Mouse (Mus musculus) cerebellum, adult 8-10 months (tissue): ENCODE data around the gene Glyat.
A peak's percentile ranks its signal among the peaks of the same experiment; 100 is the strongest.
"Not testable (repeated sequence)": the region's sequence is repeated elsewhere in the genome, so short reads cannot be mapped to it uniquely, and the experiment has no call there.

ENCODE experiments used
- DNase-seq: peaks from one replicate; pipeline ENCODE4 v3.0.0; 2022

Glyat gene

DNA sequence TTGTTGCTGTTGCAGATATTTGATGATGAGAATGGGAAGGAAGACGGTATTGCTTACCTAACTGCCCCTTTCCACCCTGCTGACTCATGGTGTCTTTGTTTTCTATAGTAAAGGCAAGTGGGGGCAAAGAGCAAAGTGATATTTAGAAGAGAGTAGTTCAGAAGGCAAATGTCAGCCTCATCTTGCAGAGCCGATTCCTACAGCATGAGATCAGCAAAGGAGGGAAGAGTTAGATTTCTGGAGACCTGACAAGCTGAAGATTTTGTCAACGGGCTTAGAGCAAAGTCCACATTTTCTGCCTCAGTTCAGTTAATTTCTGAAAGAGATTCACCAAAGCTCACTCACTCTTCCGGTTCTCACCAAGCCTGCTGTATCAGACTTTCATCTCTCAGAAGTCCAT, at the start of gene Glyat:
Gene Glyat, plus strand, starts transcription at position 133 of the 400 bp plus-strand sequence.
- no peak for DNase-seq

GRCm38 (mm10) chr19:12585310-12585709, 47.8 kb upstream of the Glyat start:
- no peak for DNase-seq

DNA sequence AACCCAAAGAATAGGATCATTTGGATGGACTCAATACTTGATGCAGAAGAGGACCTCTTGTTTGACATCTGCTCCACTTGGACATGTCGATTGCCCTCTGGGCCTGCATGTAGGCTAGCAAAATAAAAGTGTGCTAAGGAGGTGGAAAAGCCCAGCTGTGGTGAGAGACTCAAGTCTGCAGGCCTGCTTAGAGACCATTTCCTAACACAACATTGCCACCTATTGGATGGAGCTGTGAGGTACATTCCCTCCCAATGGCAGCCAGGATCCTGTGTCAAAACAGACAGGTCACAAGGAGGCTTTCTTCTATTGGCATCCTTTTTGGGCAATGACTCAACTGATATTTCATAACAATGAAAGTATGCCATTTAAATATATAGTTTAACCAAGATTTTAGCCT, 41.2 kb upstream of the Glyat start:
- DNase-seq: peak; percentile 50

DNA sequence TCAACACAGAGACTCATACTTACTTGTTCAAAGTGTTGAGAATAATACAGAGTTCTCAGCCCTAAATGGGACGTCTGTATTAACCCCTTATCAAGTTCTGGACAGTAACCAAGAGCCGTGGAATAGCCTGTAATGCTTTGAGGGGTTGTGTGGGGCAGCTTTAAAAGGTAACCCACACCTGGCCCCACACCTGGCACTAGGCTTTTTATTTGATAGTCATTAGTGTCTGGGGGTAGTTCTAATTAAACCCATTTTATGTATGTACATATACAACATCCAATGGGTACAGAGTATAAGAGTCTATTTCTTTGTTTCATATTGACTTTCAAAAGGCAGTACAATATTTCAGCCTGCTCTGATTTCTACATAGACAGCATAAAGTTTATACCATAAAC, 38.0 kb upstream of the Glyat start:
- DNase-seq: no peak

- DNase-seq: peak; percentile 44
These were observed 37.4 kb upstream of the Glyat start for GRCm38 (mm10) chr19:12595530-12596289.

DNA sequence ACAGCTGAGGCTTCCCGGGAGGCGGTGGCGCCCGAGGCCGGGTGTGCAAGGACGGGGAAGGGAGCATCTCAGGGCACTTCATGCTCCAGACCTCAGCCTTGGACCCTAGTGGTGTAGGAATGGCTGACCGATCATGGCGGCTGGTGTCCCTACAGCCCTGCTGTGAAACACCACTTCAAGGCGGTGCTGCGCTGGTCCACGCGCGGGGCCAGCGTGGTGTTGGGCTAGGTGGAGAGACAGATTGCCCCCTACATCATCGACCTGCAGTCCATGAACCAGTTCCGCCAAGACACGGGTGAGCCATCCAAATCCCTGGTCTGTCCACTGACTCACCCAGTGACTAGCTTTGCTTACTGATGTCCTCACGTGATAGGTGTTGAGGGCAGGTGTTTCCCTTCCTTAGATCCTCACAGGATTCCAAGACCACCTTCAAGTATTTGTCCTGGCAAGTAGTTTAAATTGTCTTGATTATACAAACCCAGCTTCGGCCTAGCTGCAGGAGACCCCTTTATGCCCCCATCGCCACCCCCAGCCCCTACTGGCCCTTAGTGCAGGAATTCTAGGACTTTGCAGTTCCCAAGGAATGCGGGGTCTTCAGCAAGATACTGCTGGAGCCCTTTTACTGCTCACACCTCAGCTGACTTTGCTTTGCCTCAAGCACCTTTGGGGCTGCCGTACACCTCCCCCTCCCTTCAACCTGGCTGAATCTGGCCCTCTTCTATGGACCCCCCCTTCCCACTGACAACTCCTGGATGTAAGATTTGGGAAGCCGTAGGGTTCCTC, 36.6 kb upstream of the Glyat start:
- DNase-seq: peak; percentile 17

GRCm38 (mm10) chr19:12597073-12597405, 36.1 kb upstream of the Glyat start:
- no peak for DNase-seq

DNA sequence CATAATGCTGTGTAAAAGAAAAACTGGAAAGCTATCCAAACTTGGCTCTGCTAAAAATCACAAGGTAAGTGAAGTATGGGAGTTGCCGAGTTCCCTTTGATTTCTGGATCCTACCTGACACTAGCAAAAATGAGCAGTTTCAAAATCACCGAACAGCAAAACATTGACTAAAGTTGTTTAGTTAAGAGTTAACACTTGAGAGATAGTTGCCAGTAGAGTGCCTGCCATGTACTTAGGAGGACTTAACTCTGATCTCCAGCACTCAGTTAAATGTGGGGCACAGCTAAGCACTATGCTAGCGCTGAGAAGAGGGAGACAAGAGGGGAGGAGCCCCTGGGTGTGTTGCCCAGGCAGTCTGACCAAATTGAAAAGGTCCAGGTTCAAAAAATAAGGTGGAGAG, 34.4 kb upstream of the Glyat start:
- DNase-seq: no peak

- DNase-seq: no peak
These were observed 33.4 kb upstream of the Glyat start, which contains the start of gene Gm4952 for GRCm38 (mm10) chr19:12599674-12600073. Gm4952 (plus strand) TSS chr19:12599974.

- DNase-seq: no peak
These were observed 32.2 kb upstream of the Glyat start for GRCm38 (mm10) chr19:12600684-12601480.

- no peak for DNase-seq
These were observed 24.8 kb upstream of the Glyat start for GRCm38 (mm10) chr19:12608336-12608735.

- DNase-seq: no peak
These were observed 19.5 kb upstream of the Glyat start for GRCm38 (mm10) chr19:12613646-12614045.

DNA sequence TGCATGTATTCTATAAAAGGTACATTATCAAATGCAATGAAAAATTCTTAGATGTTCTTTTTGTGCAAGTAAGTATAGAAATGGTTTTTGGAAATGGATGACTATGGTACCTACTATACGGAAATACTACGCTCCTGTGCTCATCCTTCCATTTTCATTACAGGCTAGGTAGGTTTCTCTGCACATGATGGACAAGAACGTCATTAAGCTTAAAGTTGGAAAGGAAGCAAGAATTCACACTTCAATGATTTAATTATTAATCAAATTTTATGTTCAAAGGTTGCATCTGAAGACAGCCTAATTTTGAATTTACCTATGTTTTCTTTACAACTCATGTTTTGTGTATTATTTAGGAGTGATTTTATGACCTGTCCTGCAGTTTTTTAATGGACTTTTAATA, 1.2 kb downstream of the Glyat start:
- DNase-seq: no peak

DNA sequence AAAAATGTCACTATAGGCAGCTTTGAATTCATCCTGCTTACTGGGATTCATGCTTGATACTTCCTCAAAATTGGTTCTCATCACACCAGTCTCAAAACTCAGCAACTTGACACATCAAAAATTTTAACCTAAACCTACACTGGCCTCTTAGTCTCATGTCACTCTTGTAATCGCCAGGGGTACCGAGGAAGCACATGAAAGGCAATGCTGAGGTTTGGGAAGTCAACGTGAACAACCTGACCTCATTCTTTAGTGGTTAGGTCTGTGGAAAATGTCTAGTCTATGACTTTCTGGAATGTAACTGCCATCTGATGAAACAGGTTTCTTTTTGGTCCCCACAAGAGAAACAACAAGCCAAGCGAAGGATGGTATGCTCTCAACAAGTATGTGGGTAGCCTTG, 1.9 kb downstream of the Glyat start:
- no peak for DNase-seq

- DNase-seq: no peak
These were observed 3.8 kb downstream of the Glyat start for GRCm38 (mm10) chr19:12636863-12637262.

DNA sequence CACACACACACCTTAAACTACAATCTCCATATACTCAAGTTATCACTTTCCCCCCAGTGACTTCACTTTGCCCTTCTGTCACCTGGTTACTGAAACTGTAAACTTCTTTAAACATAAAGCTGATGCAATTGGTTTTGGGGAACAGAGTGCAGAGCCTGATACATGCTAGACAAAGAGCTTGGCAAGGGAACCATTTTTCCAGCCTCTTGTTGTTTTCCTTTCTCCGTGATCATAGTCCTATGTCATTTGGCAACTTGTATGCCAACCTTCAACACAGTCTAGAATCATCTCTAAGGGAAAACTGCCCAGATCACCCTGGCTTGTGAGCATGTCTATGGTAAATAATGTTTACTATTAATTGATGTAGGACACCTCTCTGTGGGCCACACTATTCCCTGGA, 4.9 kb downstream of the Glyat start:
- no peak for DNase-seq

DNA sequence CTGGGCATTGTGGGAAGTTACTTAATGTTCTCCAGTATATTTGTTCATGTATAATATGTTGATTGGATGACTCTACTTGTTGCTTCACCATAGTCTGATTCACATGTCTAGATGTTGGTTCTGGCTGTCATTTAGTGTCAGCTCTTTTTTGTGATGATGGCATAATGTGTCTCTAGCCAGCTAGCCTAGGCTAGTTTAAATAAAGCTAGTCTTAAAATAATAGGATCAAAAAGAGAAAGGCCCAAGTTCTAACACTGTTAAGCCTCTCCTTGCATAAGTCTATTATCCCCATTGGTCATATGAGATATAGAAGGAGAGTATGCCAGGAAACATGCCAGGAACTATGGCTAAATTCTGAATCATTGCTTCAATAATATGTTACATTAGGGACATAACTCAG, 16.4 kb downstream of the Glyat start:
- DNase-seq: no peak

- no peak for DNase-seq
These were observed 33.0 kb downstream of the Glyat start for GRCm38 (mm10) chr19:12666156-12666555.

DNA sequence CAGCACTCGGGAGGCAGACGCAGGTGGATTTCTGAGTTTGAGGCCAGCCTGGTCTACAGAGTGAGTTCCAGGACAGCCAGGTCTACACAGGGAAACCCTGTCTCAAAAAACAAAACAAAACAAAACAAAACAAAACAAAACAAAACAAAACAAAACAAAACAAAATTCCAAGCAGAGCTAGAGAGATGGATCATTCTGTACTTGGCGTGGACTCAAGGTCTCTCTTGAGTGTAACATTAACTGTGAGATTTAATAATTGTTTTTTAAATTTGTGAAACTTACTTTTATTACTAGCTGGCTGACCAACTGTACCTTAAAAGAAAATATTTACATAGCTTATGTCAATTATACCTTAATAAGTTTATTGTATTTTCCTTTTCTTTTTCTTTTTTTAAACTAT, 35.5 kb downstream of the Glyat start:
- DNase-seq: not testable (repeated sequence)

- no peak for DNase-seq
These were observed 37.0 kb downstream of the Glyat start, which contains the start of gene Olfr1442 for GRCm38 (mm10) chr19:12670139-12670538. Olfr1442 (plus strand) TSS chr19:12670439.

GRCm38 (mm10) chr19:12671051-12671450, 37.9 kb downstream of the Glyat start:
- no peak for DNase-seq

- DNase-seq: no peak
These were observed 44.7 kb downstream of the Glyat start, which contains the start of gene Olfr1443 for GRCm38 (mm10) chr19:12677812-12678211. Olfr1443 (plus strand) TSS chr19:12678112.

DNA sequence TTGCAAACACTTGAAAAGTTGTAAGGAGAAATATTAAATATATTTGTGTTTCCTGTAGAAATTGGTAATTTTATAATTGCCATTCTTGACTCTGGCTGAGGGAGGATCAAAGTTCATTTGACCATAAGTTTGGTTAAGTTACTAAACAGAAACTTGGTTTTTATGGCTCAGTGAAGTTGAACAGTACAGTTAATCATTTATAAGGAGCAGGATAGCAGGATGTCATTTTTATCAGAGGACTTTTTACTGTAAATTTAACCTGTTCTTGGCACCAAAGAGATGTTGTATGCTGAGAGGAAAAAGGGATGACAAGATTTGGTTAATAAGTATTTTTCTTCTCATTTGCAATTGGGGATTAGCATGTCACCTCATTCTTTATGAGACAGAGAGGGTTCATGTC, 51.5 kb downstream of the Glyat start:
- no peak for DNase-seq
